ENCODE assay signal across 7 mouse cellular contexts in the genomic region with DNA sequence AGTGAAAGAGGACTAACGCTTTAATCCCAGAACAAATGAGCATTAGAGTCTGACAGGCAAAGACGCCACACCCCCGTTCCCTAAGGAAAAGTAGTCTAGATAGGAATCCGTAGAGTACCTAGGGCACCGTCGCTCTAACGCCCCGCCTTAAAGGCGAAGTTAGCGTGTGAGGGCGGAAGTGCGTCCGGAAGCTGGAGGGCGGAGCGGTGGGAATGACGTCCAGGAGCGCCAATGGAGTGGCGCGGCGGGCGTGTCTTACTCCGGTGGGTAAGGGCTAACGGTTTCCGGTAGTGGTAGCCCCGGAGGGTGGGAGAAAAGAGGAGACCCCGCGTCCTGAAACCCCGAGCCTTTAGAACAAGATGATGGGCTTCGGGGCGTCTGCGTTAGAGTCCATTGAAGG. TPM values are rescaled to one million over a fixed set of nuclear protein-coding genes. Genes with fewer than 3 reads are reported as not detected.
DNase-seq lines count a peak whose midpoint lies in the region; ATAC-seq lines count a peak whose summit lies in the region.

TSS of gene Ppp1r35 (plus strand) at position 215 of the 400 bp plus-strand sequence.

- peak; percentile 95 for ATAC-seq in intestine, embryonic 16.5 days
- peak; percentile 96 for ATAC-seq in midbrain, embryonic 11.5 days (ENCODE audit: low FRiP score)

- H3K9me3 ChIP-seq in intestine, embryonic 16.5 days (ENCODE audit: control insufficient read depth, low read length): no peaks in the 10 kb centered on the region
- no peaks in the 10 kb centered on the region for H3K9me3 ChIP-seq in midbrain, embryonic 11.5 days (ENCODE audit: control insufficient read depth, low read length)

- H3K27me3 ChIP-seq in intestine, embryonic 16.5 days (replicated peaks; ENCODE audit: control insufficient read depth, insufficient read depth, low read length): no peaks in the 10 kb centered on the region
- no peaks in the 10 kb centered on the region for H3K27me3 ChIP-seq in midbrain, embryonic 11.5 days (ENCODE audit: control insufficient read depth, insufficient read depth, low read length)

- peaks cover 39% of the 10 kb centered on the region for H3K4me1 ChIP-seq in intestine, embryonic 16.5 days (ENCODE audit: control insufficient read depth, insufficient read depth, low read length)
- peaks cover 26% of the 10 kb centered on the region for H3K4me1 ChIP-seq in midbrain, embryonic 11.5 days (ENCODE audit: control insufficient read depth, insufficient read depth, low read length)

- H3K27ac ChIP-seq in intestine, embryonic 16.5 days (ENCODE audit: low read length): peak within 1 kb of the TSS; percentile 86
- peak within 1 kb of the TSS; percentile 80 for H3K27ac ChIP-seq in midbrain, embryonic 11.5 days (ENCODE audit: low read depth, low read length)

- peak within 1 kb of the TSS; percentile 79 for H3K4me3 ChIP-seq in intestine, embryonic 16.5 days (ENCODE audit: low read length)
- peak within 1 kb of the TSS; percentile 98 for H3K4me3 ChIP-seq in midbrain, embryonic 11.5 days (ENCODE audit: low read depth, low read length)

- peak; percentile 96 for DNase-seq in adrenal gland, adult 8-10 months
- peak; percentile 96 for DNase-seq in embryo, embryonic 9.5 days (ENCODE audit: extremely low spot score)
- peak; percentile 91 to 96 for DNase-seq in gastrocnemius, postnatal 4 days (ENCODE audit: low spot score in 2 of 2)
- DNase-seq in left cerebral cortex, postnatal 36 days (ENCODE audit: low spot score in 2 of 2): peak; percentile 96 to 97
- DNase-seq in midbrain, embryonic 11.5 days (ENCODE audit: low spot score, missing footprints): peak; percentile 100
- peak; percentile 94 for DNase-seq in skeletal muscle tissue, adult 2 months (ENCODE audit: low read depth, low spot score)

- peaks cover 18% of the 10 kb centered on the region for H3K36me3 ChIP-seq in intestine, embryonic 16.5 days (ENCODE audit: control insufficient read depth, insufficient read depth, low read length)
- peaks cover 29% of the 10 kb centered on the region for H3K36me3 ChIP-seq in midbrain, embryonic 11.5 days (ENCODE audit: control insufficient read depth, insufficient read depth, low read length)

- H3K4me2 ChIP-seq in intestine, embryonic 16.5 days (ENCODE audit: low read depth, low read length): peak within 1 kb of the TSS; percentile 93
- H3K4me2 ChIP-seq in midbrain, embryonic 11.5 days: peak within 1 kb of the TSS; percentile 80

- H3K9ac ChIP-seq in intestine, embryonic 16.5 days (ENCODE audit: low read depth, low read length): peak within 1 kb of the TSS; percentile 84
- H3K9ac ChIP-seq in midbrain, embryonic 11.5 days (ENCODE audit: low read length): peak within 1 kb of the TSS; percentile 96

- intact Hi-C loops in left cerebral cortex, postnatal 36 days (cut with DNase I): loop anchor here (10.0 kb wide), 1 partner anchor 444 kb away; the partner anchor contains the start of gene Slc12a9

- under 1% methylated on average over 31 of the region's 31 CpGs for WGBS in intestine, embryonic 16.5 days
- under 1% methylated on average over 31 of the region's 31 CpGs for WGBS in midbrain, embryonic 11.5 days

RNA-seq across cellular contexts. Expression of gene Ppp1r35, which starts in this region (rescaled TPM):
- 10 to 100 TPM; 21.2 to 35.5 (median 27.0) TPM for total RNA-seq in adrenal gland, adult 8-10 months (2022)
- total RNA-seq in gastrocnemius, postnatal 4 days (2021): 10 to 100 TPM; 14.5 to 15.8 TPM
- 19.3 and 19.8 TPM in 2 replicates for polyA plus RNA-seq in intestine, embryonic 16.5 days (2015; fragmentation: Nextera tagmentation; extraction: Ambion mirVana)
- 10 to 100 TPM; 23.5 to 28.6 TPM for total RNA-seq in left cerebral cortex, postnatal 36 days (2021)
- polyA plus RNA-seq in midbrain, embryonic 11.5 days (2014; fragmentation: Nextera tagmentation; extraction: Ambion mirVana): 73.3 and 83.1 TPM in 2 replicates

Comparison
In these comparisons a context has a peak if more than half of its experiments do, and no peak if none do; other contexts are left out.
1. Peak in every context shown above with its lines: DNase-seq, ATAC-seq, H3K4me3 ChIP-seq and H3K27ac ChIP-seq.